Mouse (Mus musculus) kidney, adult 8-10 months (tissue): ENCODE measurements around the gene Kifc5b.
"Not testable (repeated sequence)": the region's sequence is repeated elsewhere in the genome, so short reads cannot be mapped to it uniquely, and the experiment has no call there.

Experiments
- DNase-seq, 2 experiments: peaks; one replicate each; pipeline ENCODE4 v3.0.0; 2022

Kifc5b gene

GRCm38 (mm10) chr17:26916711-26917482, at the start of gene Kifc5b:
Gene Kifc5b (plus strand): TSS chr17:26917091.
- DNase-seq, result peak; percentile 100

- no peak for DNase-seq
Observed at GRCm38 (mm10) chr17:26868756-26869155, 48.1 kb upstream of the Kifc5b start.

- DNase-seq, result no peak
Observed at GRCm38 (mm10) chr17:26872870-26873269, 44.0 kb upstream of the Kifc5b start.

GRCm38 (mm10) chr17:26873502-26873901, 43.4 kb upstream of the Kifc5b start:
- no peak for DNase-seq

GRCm38 (mm10) chr17:26874542-26874941, 42.3 kb upstream of the Kifc5b start:
- DNase-seq, result no peak

GRCm38 (mm10) chr17:26877927-26878326, 39.0 kb upstream of the Kifc5b start:
- DNase-seq, result no peak

- no peak for DNase-seq
Observed at GRCm38 (mm10) chr17:26879235-26879634, 37.7 kb upstream of the Kifc5b start.

- DNase-seq, result no peak
Observed at GRCm38 (mm10) chr17:26882706-26883105, 34.2 kb upstream of the Kifc5b start.

GRCm38 (mm10) chr17:26883585-26883984, 33.3 kb upstream of the Kifc5b start:
- DNase-seq, result no peak

- peak; percentile 67 to 81 for DNase-seq
Observed at GRCm38 (mm10) chr17:26884995-26885926, 31.6 kb upstream of the Kifc5b start.

GRCm38 (mm10) chr17:26886047-26886749, 30.7 kb upstream of the Kifc5b start:
- DNase-seq, result peak; percentile 68 to 76

GRCm38 (mm10) chr17:26887926-26888325, 29.0 kb upstream of the Kifc5b start:
- no peak for DNase-seq

GRCm38 (mm10) chr17:26892635-26893375, 24.1 kb upstream of the Kifc5b start:
- DNase-seq, result no peak

GRCm38 (mm10) chr17:26893492-26893891, 23.4 kb upstream of the Kifc5b start:
- no peak for DNase-seq

- DNase-seq, result no peak
Observed at GRCm38 (mm10) chr17:26894342-26894741, 22.5 kb upstream of the Kifc5b start.

GRCm38 (mm10) chr17:26895578-26895977, 21.3 kb upstream of the Kifc5b start:
- DNase-seq, result peak; percentile 48 to 78

- DNase-seq, result no peak
Observed at GRCm38 (mm10) chr17:26900916-26901315, 16.0 kb upstream of the Kifc5b start.

- DNase-seq, result no peak
Observed at GRCm38 (mm10) chr17:26904320-26904719, 12.6 kb upstream of the Kifc5b start.

- peak; percentile 53 to 66 for DNase-seq
Observed at GRCm38 (mm10) chr17:26907506-26907905, 9.4 kb upstream of the Kifc5b start.

GRCm38 (mm10) chr17:26915248-26915647, 1.6 kb upstream of the Kifc5b start:
- no peak for DNase-seq

- DNase-seq, result not testable (repeated sequence)
Observed at GRCm38 (mm10) chr17:26917560-26917959, 669 bp downstream of the Kifc5b start.

GRCm38 (mm10) chr17:26918343-26918742, 1.5 kb downstream of the Kifc5b start:
- DNase-seq, result no peak
